Mouse (Mus musculus) heart, embryonic 14.5 days (tissue): Measurements from ENCODE around the gene St5. TPM values are rescaled to one million over a fixed set of nuclear protein-coding genes. Genes with fewer than 3 reads are reported as not detected.
A peak's percentile ranks its signal among the peaks of the same experiment; 100 is the strongest.

Source experiments
- ATAC-seq: fragments of 200-750 bp; cut with Nextera tagmentation; 2 replicates; pipeline ENCODE4 v1.8.0; 2017; ENCODE audit warnings: low read depth, moderate TSS enrichment; ENCODE audit not compliant: insufficient number of reproducible peaks, insufficient read depth, low FRiP score
- H3K27ac ChIP-seq, 2 experiments: fragments of 200-500 bp in 1 of 2; fragments of 300-500 bp in 1 of 2; sonication (generic) in 1 of 2; replicated peaks in 1 of 2; 2 replicates each; pipeline ENCODE4 v1.5.1; 2012 to 2014; ENCODE audit warnings: low read depth in 2 of 2, low read length in 2 of 2, control low read depth in 1 of 2, mild to moderate bottlenecking in 1 of 2, mixed read lengths in 1 of 2; ENCODE audit not compliant: control insufficient read depth in 1 of 2, insufficient read depth in 1 of 2
- H3K27me3 ChIP-seq: fragments of 300-500 bp; sonication (generic); 2 replicates; pipeline ENCODE4 v1.6.1; 2014; ENCODE audit warnings: mild to moderate bottlenecking, low read length, control low read depth; ENCODE audit not compliant: control insufficient read depth, insufficient read depth
- H3K36me3 ChIP-seq: fragments of 300-500 bp; sonication (generic); 2 replicates; pipeline ENCODE4 v1.6.1; 2014; ENCODE audit warnings: mild to moderate bottlenecking, control low read depth, low read length, mixed read lengths; ENCODE audit not compliant: control insufficient read depth, insufficient read depth
- H3K4me1 ChIP-seq, 2 experiments: fragments of 200-500 bp in 1 of 2; fragments of 300-500 bp in 1 of 2; sonication (generic) in 1 of 2; 2 replicates each; pipeline ENCODE4 v1.6.1; 2012 to 2014; ENCODE audit warnings: low read length in 2 of 2, control low read depth in 1 of 2, mixed read lengths in 1 of 2; ENCODE audit not compliant: control insufficient read depth in 2 of 2, insufficient read depth in 2 of 2
- H3K4me2 ChIP-seq: fragments of 300-500 bp; sonication (generic); 2 replicates; pipeline ENCODE4 v1.6.1; 2014; ENCODE audit warnings: mild to moderate bottlenecking, low read length
- H3K4me3 ChIP-seq, 2 experiments: fragments of 200-500 bp in 1 of 2; fragments of 300-500 bp in 1 of 2; sonication (generic) in 1 of 2; 2 replicates each; pipeline ENCODE4 v1.5.1; 2012 to 2014; ENCODE audit warnings: low read length in 2 of 2, mild to moderate bottlenecking in 2 of 2, control low read depth in 1 of 2, low read depth in 1 of 2, moderate library complexity in 1 of 2; ENCODE audit not compliant: control insufficient read depth in 1 of 2, insufficient read depth in 1 of 2
- H3K9ac ChIP-seq: fragments of 300-500 bp; sonication (generic); 2 replicates; pipeline ENCODE4 v1.6.1; 2014; ENCODE audit warnings: mild to moderate bottlenecking, low read length
- H3K9me3 ChIP-seq: fragments of 300-500 bp; sonication (generic); 2 replicates; pipeline ENCODE4 v1.6.1; 2016; ENCODE audit warnings: low read length, control low read depth; ENCODE audit not compliant: control insufficient read depth
- WGBS: fragments of 180-500 bp; shearing (Covaris S2); extraction: QIAGEN DNeasy Blood & Tissue Kit; methylation state at CpG from one replicate; pipeline ENCODE4 v1.1.7; 2014; 5-methylcytosine and 5-hydroxymethylcytosine counted together
- polyA plus RNA-seq: library from polyadenylated mRNA; unstranded; fragments of >200 nt; fragmentation: Nextera tagmentation; extraction: Ambion mirVana; gene quantifications from 2 replicates; pipeline ENCODE4 v1.2.1, GENCODE M21; 2014

Gene St5
- polyA plus RNA-seq, 1 experiment from 2014 or later: 29.9 TPM

GRCm38 (mm10) chr7:109525740-109526663 is 177.4 kb downstream of the St5 start:
- Histone ChIP-seq H3K27me3 (no peaks in the 10 kb centered on the region), H3K9ac (no peak overlapping the region), H3K27ac (peak overlapping the region in 1 of 2 experiments; percentile 25; a peak in 3 of 4 replicates), H3K4me2 (no peak overlapping the region), H3K4me1 (peaks cover 1 to 8% of the 10 kb centered on the region in 2 experiments; a peak in 3 of 4 replicates), H3K4me3 (no peak overlapping the region), H3K36me3 (peaks cover 99% of the 10 kb centered on the region), H3K9me3 (no peaks in the 10 kb centered on the region)
- 52% methylated on average over 16 of the region's 16 CpGs for WGBS
- no peak for ATAC-seq

- H3K4me2 ChIP-seq: no peak overlapping the region
- no peak overlapping the region for H3K4me3 ChIP-seq
- ATAC-seq: no peak
- peaks cover 0 to 17% of the 10 kb centered on the region in 2 experiments; a peak in 2 of 4 replicates for H3K4me1 ChIP-seq
- no peak overlapping the region for H3K27ac ChIP-seq
- no peak overlapping the region for H3K9ac ChIP-seq
- H3K27me3 ChIP-seq: no peaks in the 10 kb centered on the region
- no peaks in the 10 kb centered on the region for H3K9me3 ChIP-seq
- peaks cover 99% of the 10 kb centered on the region for H3K36me3 ChIP-seq
- WGBS: 73% methylated on average over 3 of the region's 3 CpGs
Observed at GRCm38 (mm10) chr7:109524763-109525162, 178.6 kb downstream of the St5 start.

GRCm38 (mm10) chr7:109524442-109524744 is 179.0 kb downstream of the St5 start:
- Histone ChIP-seq H3K27ac (no peak overlapping the region), H3K4me2 (no peak overlapping the region), H3K4me3 (no peak overlapping the region), H3K9ac (no peak overlapping the region), H3K9me3 (no peaks in the 10 kb centered on the region), H3K4me1 (peaks cover 0 to 17% of the 10 kb centered on the region in 2 experiments; a peak in 2 of 4 replicates), H3K36me3 (peaks cover 95% of the 10 kb centered on the region), H3K27me3 (no peaks in the 10 kb centered on the region)
- ATAC-seq: no peak

- Histone ChIP-seq H3K4me3 (no peak overlapping the region), H3K9me3 (no peaks in the 10 kb centered on the region), H3K27me3 (no peaks in the 10 kb centered on the region), H3K4me2 (no peak overlapping the region), H3K4me1 (peaks cover 0 to 17% of the 10 kb centered on the region in 2 experiments; a peak in 2 of 4 replicates), H3K9ac (no peak overlapping the region), H3K27ac (no peak overlapping the region), H3K36me3 (peaks cover 90% of the 10 kb centered on the region)
- WGBS: 71% methylated on average over 6 of the region's 6 CpGs
- ATAC-seq: no peak
Observed at GRCm38 (mm10) chr7:109523741-109524441, 179.5 kb downstream of the St5 start.

GRCm38 (mm10) chr7:109523304-109523703 is 180.1 kb downstream of the St5 start:
- Histone ChIP-seq H3K36me3 (peaks cover 84% of the 10 kb centered on the region), H3K4me1 (peaks cover 0 to 12% of the 10 kb centered on the region in 2 experiments; a peak in 2 of 4 replicates), H3K4me3 (no peak overlapping the region), H3K27me3 (no peaks in the 10 kb centered on the region), H3K27ac (no peak overlapping the region), H3K4me2 (no peak overlapping the region), H3K9me3 (no peaks in the 10 kb centered on the region), H3K9ac (no peak overlapping the region)
- ATAC-seq: no peak
- WGBS: 72% methylated on average over 2 of the region's 2 CpGs

- no peak for ATAC-seq
- H3K36me3 ChIP-seq: peaks cover 73% of the 10 kb centered on the region
- WGBS: 72% methylated on average over 5 of the region's 5 CpGs
- H3K27me3 ChIP-seq: no peaks in the 10 kb centered on the region
- no peaks in the 10 kb centered on the region for H3K9me3 ChIP-seq
- H3K9ac ChIP-seq: no peak overlapping the region
- H3K27ac ChIP-seq: no peak overlapping the region
- no peak overlapping the region for H3K4me2 ChIP-seq
- no peak overlapping the region for H3K4me3 ChIP-seq
- H3K4me1 ChIP-seq: peaks cover 0 to 18% of the 10 kb centered on the region in 2 experiments; a peak in 2 of 4 replicates
Observed at GRCm38 (mm10) chr7:109522084-109522483, 181.3 kb downstream of the St5 start.

- 4% methylated on average over 10 of the region's 10 CpGs for WGBS
- peak overlapping the region in 1 of 2 experiments; percentile 96; a peak in 3 of 4 replicates for H3K27ac ChIP-seq
- H3K9ac ChIP-seq: peak overlapping the region; percentile 98
- H3K27me3 ChIP-seq: no peaks in the 10 kb centered on the region
- no peaks in the 10 kb centered on the region for H3K9me3 ChIP-seq
- H3K36me3 ChIP-seq: peaks cover 51% of the 10 kb centered on the region
- peak overlapping the region; percentile 61 to 80 for H3K4me3 ChIP-seq
- H3K4me1 ChIP-seq: peaks cover 0 to 18% of the 10 kb centered on the region in 2 experiments; a peak in 2 of 4 replicates
- H3K4me2 ChIP-seq: peak overlapping the region; percentile 94
- no peak for ATAC-seq
Observed at GRCm38 (mm10) chr7:109519936-109520335, 183.5 kb downstream of the St5 start.
